Mouse (Mus musculus): ENCODE data around the gene Zfp457.

DNA sequence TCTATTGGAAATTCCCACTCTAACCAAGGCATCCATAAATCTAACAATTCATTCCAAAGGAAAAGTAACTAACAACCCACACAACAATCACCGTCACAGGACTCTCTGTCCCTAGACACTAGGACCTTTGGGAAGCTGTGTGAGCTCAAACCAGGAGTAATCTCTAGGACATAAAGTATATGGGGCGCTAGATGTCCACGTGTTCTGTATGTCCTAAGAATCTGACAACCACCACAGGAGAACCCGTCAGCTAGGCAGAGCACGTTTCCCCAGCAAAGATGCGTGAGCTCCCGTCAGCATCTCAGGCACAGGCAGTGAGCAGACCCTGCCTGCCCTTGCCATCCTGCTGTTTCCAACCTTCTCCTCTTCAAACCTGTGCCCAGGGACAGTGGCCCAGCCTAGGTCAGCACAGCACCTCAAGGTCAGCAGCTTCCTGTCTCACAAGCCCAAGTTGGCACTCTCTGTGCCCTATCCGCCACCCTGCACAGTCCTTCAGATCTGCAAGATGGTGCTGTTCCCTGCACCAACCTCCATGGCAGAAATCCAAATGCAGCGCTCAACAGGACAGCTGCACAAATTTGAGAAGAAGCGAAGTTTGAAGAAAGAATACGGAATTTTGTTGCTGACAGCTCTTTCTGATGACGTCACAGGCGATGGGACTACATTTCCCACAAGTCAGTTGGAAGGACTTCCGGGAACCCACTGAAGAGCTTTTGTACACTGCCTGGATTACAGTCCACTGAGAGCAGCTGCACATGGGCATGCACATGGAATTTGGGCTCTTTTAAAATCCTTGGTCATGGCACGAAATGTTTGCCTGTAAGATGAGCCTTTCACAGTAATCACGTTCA, at the start of gene Zfp457:
- TF ChIP-seq POLR2A (IDR thresholded peaks at IDR 0.05; ENCODE audit: borderline replicate concordance, low read depth, low read length): no peak
- TF ChIP-seq CTCF (IDR thresholded peaks at IDR 0.05; ENCODE audit: low read depth, low read length): no peak

All from bone marrow macrophage, adult 2 months (primary cell).